Mouse (Mus musculus): ENCODE results near the gene Mdm4.
A peak's percentile ranks its signal among the peaks of the same experiment; 100 is the strongest.

The Mdm4 gene

GRCm38 (mm10) chr1:133030461-133030860, at the start of gene Mdm4:
Gene Mdm4 (minus strand): TSS chr1:133030561.
- DNase-seq = no peak

- no peak for DNase-seq
These were observed 49.8 kb upstream of the Mdm4 start for GRCm38 (mm10) chr1:133080079-133080561.

- no peak for DNase-seq
These were observed 49.1 kb upstream of the Mdm4 start for GRCm38 (mm10) chr1:133079509-133079908.

- no peak for DNase-seq
These were observed 48.0 kb upstream of the Mdm4 start for GRCm38 (mm10) chr1:133078338-133078727.

- no peak for DNase-seq
These were observed 47.4 kb upstream of the Mdm4 start for GRCm38 (mm10) chr1:133077606-133078337.

- DNase-seq = no peak
These were observed 46.5 kb upstream of the Mdm4 start for GRCm38 (mm10) chr1:133076681-133077514.

GRCm38 (mm10) chr1:133075651-133076400, 45.5 kb upstream of the Mdm4 start:
- DNase-seq = no peak

- DNase-seq = no peak
These were observed 44.2 kb upstream of the Mdm4 start for GRCm38 (mm10) chr1:133074541-133074940.

- peak; percentile 58 to 65 for DNase-seq
These were observed 43.0 kb upstream of the Mdm4 start for GRCm38 (mm10) chr1:133073327-133073856.

- DNase-seq = no peak
These were observed 41.5 kb upstream of the Mdm4 start for GRCm38 (mm10) chr1:133071666-133072381.

- DNase-seq = no peak
These were observed 39.8 kb upstream of the Mdm4 start for GRCm38 (mm10) chr1:133070157-133070556.

- DNase-seq = no peak
These were observed 39.1 kb upstream of the Mdm4 start for GRCm38 (mm10) chr1:133069275-133070120.

- no peak for DNase-seq
These were observed 38.4 kb upstream of the Mdm4 start for GRCm38 (mm10) chr1:133068669-133069274.

- DNase-seq = no peak
These were observed 37.9 kb upstream of the Mdm4 start for GRCm38 (mm10) chr1:133068268-133068667.

GRCm38 (mm10) chr1:133063164-133063563, 32.8 kb upstream of the Mdm4 start:
- DNase-seq = no peak

GRCm38 (mm10) chr1:133060681-133061080, 30.3 kb upstream of the Mdm4 start:
- no peak for DNase-seq

- no peak for DNase-seq
These were observed 29.2 kb upstream of the Mdm4 start for GRCm38 (mm10) chr1:133059592-133059991.

GRCm38 (mm10) chr1:133057345-133058034, 27.1 kb upstream of the Mdm4 start:
- no peak for DNase-seq

GRCm38 (mm10) chr1:133054326-133054725, 24.0 kb upstream of the Mdm4 start:
- no peak for DNase-seq

GRCm38 (mm10) chr1:133053034-133053433, 22.7 kb upstream of the Mdm4 start:
- DNase-seq = no peak
